ENCODE assay signal across 7 mouse cellular contexts in genomic region chr12:58139121-58139520, GRCm38 (mm10).
"Had no signal": no experiment of that assay in that cellular context is flagged by ENCODE, and none has a peak within 500 bp of the region (broad histone marks: within the 10 kb centered on the region; RNA-seq: fewer than 3 reads in every experiment).

No protein-coding gene starts in this region.

- DNase-seq: kidney, adult 11 months; kidney, adult 9 months; kidney, postnatal 36 days; lung, embryonic 14.5 days; retina, postnatal 1 day; spleen, adult 18-20 months; thymus, postnatal 36 days had no signal
